Mouse (Mus musculus) layer of hippocampus, adult 9-10 months (tissue): ENCODE measurements around the gene Ptch1.

Experiments used
- DNase-seq: peaks from one replicate; pipeline ENCODE4 v3.0.0; 2022; ENCODE audit warnings: low spot score

The Ptch1 gene

DNA sequence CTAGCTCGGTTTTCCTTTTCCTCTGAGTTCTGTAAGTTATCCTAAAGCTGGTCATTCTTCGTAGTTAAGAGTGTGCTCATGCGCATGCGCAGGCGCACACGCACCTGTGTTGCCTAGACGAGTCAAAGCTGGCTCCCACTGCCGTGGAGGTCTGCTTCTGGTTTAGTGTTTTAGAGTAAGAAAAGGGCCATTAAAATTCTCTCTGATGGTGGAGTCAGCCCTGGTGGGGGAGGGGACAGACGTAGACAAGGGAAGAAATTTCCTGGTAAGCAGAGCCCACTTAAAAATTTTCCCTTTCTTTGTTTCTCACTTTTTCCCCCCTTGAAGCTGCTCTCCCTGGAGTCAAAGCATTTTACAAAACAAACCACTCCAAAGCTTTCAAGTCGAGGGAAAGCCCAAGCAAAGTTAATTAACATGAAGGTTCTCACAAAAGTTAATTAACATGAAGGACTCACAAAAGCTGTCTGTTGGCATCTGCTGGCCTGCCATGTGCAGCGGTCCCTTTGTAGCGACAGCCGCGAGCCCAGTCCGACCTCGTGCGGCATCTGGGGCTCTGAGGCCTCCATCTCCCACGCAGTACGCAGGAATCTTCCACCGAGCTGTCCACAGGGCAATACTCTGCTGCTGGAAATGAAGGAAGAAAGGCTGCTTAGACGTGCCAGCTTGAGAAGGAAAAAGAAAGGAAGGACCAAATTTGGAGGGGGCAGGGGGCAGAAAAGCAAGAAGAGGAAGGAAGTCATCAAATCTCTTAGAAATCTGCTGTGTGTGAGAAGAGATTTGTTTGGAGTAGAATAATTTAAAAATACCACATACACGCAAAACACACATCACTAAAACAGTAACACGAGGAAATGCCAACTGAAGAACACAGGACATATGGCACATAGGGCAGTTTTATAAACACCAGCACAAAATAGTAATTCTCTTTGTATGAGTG is 76.5 kb downstream of the Ptch1 start, which contains the start of gene Fancc:
TSS of gene Fancc (minus strand) at position 633 of the 937 bp plus-strand sequence.
- no peak for DNase-seq

DNA sequence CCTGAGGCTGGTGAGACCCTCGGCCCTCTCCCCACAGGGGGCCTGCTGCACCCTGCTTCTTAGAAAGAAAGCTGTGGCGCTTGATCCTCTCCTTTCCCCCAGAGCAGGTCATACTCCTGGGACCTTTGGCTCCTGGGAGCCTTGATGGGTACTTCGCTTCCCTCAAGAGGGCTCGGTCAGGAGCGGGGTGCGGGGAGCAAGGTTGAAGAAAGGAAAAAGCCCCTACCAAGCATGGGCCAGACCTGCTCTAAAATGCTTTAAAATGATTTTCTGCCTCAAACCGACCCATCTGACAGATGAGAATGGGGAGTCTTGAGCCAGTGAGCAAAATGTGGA is 85.7 kb downstream of the Ptch1 start:
- DNase-seq, result no peak

DNA sequence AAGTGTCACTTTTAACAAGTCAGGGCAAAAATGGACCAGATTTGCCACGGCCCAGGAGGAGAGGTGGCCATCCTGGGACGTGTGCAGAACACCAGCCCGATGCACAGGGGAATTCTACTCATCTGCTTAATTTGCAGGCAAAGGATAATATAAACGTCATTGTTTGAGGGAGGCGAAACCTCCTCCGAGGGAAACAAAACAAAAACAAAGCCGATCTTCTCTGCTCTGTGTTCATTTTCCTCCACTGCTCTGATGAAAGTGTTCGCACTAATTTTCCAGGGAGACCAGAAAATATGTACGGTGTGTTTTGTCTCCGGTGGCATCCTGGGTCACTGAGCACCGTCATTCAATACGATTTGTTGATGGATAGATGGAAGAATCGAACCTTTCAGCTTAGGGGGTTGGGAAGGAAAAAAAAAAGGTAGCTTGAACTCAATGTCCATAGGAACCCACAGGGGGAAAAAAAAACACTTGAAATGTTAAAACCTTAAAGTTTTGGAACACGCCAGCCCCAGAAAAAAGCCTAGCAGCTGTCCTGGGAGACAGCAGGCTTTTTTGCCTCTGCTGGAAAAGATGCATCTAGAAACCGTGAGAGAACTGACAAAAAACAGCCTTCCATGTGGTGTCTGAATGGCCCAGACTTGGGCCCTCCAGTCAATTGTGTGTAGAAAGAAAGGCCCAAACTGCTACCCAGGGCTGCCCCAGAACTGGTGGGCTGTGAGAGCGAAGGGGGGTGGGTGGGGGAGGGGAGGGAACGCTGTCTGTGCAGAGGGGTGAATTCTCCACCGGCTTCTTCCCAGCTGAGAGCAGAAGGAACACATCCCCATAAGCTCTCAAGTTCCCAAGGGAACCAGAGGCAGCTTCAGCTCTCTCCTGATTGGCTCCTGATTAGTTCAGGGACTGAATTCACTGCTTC is 86.3 kb downstream of the Ptch1 start:
- no peak for DNase-seq

DNA sequence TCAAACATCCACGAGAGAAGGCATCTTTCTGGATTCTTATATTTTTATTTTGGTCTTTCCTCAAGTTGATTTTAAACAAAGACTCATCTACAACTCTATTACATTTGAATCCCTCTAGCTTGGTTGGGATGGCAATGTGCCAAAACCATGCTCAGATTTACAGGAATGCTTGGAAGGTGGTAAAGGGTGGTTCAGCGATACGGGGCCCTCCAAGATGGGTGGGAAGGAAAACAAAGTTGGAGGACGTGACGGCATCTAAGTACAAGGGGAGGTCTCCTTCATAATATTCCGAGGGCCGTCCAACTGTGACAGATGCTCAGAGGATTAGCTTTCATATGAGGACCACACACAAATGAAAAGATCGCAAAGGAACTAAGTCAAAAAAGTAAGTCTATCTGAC is 98.0 kb downstream of the Ptch1 start:
- no peak for DNase-seq
